Mouse (Mus musculus) ES-CJ7 (cell line): Measurements from ENCODE around the gene Pcgf2.
A peak's percentile ranks its signal among the peaks of the same experiment; 100 is the strongest.
"Not testable (repeated sequence)": the region's sequence is repeated elsewhere in the genome, so short reads cannot be mapped to it uniquely, and the experiment has no call there.

ENCODE experiments used
- DNase-seq: peaks from one replicate; pipeline ENCODE4 v3.0.0; 2011; ENCODE audit warnings: low read depth, low spot score

Pcgf2 gene

GRCm38 (mm10) chr11:97717369-97718280, 17.3 kb upstream of the Pcgf2 start:
- DNase-seq = no peak

DNA sequence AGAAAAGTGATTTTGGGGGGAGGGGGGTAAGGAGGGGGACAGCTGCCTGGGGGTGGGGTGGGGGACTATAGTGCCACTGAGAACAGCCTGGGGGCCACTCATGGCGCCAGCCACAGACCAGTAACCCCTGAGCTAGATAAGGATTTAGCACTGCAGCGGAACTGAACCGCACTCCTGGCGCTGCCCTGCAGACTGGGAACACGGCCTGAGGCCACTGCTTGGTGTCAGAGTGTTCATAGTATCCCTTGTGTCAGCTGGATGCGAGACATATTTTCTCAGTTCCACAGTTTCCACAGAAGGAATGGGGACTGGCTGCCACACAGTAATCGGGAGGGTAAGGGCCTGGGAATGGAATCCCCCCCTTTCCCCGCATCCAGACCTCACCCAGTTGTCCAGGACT, 15.7 kb upstream of the Pcgf2 start:
- no peak for DNase-seq

DNA sequence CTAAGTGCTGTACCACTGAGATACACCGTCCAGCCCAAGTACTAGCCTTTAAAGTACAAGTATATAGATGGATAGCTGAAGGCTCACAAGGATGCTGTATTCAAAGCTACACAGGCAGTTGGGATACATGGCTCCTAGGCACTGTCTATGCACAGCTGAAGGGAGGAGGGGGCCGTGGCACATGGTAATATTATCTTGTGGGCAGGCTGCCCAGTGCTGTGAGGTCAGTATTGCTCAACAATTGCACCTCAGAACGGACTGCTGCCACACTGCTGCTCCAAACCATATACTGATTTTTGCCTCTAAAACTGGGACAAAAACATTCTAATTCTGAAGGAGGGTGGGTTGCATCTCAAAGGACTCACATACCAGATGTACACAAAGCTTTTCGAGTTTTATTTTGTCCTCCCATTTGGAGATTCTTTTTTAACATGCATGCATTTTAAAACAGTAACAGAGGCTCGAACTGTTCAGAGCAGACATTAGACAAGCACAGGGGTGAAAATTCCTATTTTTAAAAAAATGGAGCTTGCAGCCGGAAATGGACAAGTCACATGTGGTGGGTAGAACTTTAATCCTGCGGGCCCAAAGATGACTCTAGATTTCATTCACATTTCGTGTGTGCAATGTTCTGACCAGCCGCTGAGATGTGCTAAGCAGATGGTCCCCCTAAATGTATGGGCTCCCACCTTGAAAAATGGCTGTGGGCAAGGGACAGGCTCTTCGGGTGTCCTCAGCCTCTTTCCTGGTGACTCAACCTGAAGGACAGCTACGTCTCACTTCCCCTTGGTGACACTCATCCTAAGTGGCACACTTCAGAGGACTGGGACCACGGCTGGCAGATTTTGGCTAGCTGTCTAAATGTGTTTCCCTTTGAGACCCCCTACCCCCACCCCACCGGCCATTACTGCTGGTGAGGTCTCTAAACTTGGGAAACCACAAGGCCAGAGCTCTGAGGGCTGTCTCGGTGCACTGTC, 14.8 kb upstream of the Pcgf2 start:
- DNase-seq = no peak

- peak; percentile 59 for DNase-seq
Measured at GRCm38 (mm10) chr11:97714356-97714755, 14.1 kb upstream of the Pcgf2 start.

DNA sequence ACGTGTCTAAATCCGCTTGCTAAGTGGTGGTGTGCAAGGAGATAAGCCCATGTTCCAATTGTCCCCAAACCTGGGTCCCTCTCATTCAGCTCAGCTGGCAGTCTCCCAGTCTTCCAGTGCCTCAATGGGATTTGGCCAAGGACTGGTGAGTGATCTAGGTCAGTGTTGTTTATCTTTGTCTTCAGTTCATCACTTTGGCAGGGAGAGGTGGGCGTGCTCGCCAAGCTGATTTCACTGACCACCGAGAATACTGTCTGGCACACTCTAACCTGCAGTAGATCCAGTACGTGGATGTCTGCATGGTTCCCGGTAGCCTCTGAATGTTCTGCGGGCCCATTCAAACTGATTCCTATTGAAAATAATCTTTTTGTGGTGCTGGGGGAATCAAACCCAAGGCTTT, 13.6 kb upstream of the Pcgf2 start:
- DNase-seq = no peak

GRCm38 (mm10) chr11:97712286-97712685, 12.0 kb upstream of the Pcgf2 start:
- no peak for DNase-seq

DNA sequence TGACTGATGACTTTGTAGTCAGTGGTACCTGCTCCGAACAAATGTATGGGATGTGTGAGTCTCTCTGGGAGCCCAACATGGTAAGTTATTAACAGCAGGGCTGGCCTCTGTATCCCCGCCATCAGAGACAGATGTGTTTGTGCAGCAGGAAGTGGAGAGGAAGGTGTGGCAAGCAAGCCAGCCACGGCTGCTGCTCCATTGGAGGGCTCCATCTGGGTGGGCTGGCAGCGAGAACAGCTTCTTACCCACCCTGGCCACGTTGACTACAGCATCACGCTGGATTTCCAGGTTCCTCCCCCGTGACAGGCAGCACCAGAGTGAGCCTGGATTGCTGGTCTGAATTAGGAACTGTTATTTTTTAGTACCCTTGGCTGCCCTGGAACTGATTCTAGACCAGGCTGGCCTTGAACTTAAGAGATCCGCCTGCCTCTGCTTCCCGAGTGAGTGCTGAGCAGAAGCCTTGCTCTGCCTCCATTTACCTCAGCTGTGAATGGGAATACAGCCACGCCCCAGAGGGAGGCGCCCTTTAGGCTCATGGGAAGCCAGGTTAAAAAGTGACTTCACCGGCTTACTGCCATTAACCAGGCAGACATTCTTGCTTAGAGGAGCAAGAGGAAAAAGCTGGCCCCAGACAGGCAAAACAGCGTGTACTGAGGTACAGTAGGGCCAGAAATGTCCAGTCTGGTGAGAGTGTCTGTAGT, 11.1 kb upstream of the Pcgf2 start:
- DNase-seq = peak; percentile 61

DNA sequence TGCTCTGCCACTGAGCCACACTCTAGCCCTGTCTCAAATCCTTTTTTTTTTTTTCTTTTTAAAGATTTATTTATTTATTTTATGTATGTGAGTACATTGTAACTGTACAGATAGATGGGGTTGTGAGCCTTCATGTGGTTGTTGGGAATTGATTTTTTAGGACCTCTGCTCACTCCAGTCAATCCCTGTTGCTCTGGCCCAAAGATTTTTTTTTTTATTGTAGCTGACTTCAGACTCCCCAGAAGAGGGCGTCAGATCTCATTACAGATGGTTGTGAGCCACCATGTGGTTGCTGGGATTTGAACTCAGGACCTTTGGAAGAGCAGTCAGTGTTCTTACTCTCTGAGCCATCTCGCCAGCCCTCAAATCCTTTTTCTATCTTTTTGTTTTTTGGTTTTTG, 9.8 kb upstream of the Pcgf2 start:
- not testable (repeated sequence) for DNase-seq

GRCm38 (mm10) chr11:97703039-97703826, 2.9 kb upstream of the Pcgf2 start, which contains the start of gene Psmb3:
Gene Psmb3 (plus strand): TSS chr11:97703399.
- peak; percentile 100 for DNase-seq

- DNase-seq = peak; percentile 77
Measured at GRCm38 (mm10) chr11:97702393-97702745, 2.1 kb upstream of the Pcgf2 start.

DNA sequence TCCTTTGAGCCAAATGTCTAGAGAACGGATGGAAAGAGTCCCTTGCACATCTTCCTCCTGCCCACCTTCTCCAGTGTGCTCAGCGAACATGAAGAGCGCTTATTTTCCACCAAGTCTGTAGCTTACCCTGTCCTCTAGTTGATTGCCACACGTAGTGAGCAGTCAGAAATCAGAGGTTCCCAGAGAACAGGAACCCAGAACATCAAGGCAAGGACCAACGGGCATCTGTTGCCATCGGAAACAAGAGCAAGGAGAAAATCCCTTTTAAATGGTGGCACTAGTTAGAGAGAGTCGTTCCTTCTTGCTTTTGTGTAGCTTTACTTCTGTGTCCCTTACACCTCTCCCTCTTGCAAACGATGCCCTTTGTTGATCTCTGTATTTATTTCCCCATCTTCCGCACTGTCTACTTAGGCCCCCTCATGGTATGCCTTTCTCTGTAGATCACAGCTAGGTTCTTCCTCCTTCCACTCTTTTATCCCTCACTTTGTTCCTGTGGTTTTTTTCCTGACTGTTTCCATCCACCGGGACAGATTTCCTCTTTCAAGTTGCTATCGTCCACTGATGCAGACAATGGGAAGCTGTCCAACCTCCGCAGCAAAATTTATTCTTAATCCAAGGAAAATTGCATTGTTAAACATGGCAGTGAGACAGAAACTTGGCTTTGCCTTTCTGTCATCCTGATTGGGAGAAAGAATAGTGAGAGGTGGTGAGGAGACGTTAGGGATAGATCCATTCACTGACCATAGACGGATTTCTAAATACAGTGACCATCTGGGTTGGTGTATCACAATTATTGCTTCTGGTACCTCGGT, 1.5 kb upstream of the Pcgf2 start:
- DNase-seq = no peak

DNA sequence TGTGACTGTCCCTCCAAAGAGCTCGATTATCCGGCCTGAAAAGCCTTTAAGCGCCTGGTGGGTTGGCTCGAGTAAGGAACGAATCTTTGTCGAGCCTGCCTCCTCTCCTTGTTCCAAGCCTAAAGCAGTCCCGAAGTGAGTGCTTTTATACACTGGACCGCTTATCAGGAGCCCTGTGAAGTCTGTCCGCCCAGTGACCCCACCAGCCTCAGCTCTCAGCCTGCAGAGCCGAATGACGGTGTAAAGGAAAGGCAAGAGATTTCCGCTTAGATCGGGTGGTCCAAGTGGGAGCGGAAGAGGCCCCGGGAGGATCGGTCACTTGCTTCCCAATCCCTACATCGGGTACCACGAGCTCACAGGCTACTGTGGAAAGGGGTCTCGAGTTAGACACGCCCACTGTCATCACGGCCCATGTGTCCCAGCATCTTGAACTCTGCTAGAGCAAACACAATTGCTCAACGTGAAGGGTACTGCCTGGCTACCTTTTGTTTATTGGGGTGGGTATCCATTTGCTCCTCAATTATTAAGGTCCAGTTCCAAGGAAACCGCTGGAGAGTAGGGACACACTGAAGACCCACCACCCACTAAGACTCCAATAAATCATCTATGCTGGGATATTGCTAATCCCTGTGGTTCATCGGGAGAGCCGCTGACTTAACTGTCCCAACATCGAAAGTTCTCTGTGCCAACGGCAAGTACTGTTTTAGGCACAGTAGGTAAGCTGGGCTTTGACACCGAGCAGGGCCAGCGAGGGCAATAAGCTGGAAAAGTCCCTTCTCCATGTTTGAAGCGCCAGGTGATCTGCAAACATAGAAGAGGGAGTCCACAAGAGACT, 666 bp upstream of the Pcgf2 start:
- DNase-seq = no peak

GRCm38 (mm10) chr11:97699626-97700002, 683 bp downstream of the Pcgf2 start:
- peak; percentile 98 for DNase-seq

- peak; percentile 93 for DNase-seq
Measured at GRCm38 (mm10) chr11:97698741-97699611, 1.3 kb downstream of the Pcgf2 start.

- DNase-seq = peak; percentile 77
Measured at GRCm38 (mm10) chr11:97697891-97698529, 2.3 kb downstream of the Pcgf2 start.

- DNase-seq = no peak
Measured at GRCm38 (mm10) chr11:97697199-97697890, 3.0 kb downstream of the Pcgf2 start.

GRCm38 (mm10) chr11:97696669-97697068, 3.6 kb downstream of the Pcgf2 start:
- DNase-seq = peak; percentile 90
